Mouse (Mus musculus): Measurements from ENCODE around the gene Mettl26.

The Mettl26 gene

GRCm38 (mm10) chr17:25885636-25886035 is 10.8 kb downstream of the Mettl26 start:
- DNase-seq (ENCODE audit: low spot score in 2 of 2) = no peak

- DNase-seq (ENCODE audit: low spot score in 2 of 2) = no peak
Observed at GRCm38 (mm10) chr17:25886806-25887205, 11.9 kb downstream of the Mettl26 start.

GRCm38 (mm10) chr17:25887467-25887866 is 12.6 kb downstream of the Mettl26 start:
- no peak for DNase-seq (ENCODE audit: low spot score in 2 of 2)

- DNase-seq (ENCODE audit: low spot score in 2 of 2) = no peak
Observed at GRCm38 (mm10) chr17:25888837-25889236, 14.0 kb downstream of the Mettl26 start.

- peak; percentile 70 to 71 for DNase-seq (ENCODE audit: low spot score in 2 of 2)
Observed at GRCm38 (mm10) chr17:25893975-25894617, 19.2 kb downstream of the Mettl26 start.

- DNase-seq (ENCODE audit: low spot score in 2 of 2) = no peak
Observed at GRCm38 (mm10) chr17:25895415-25895814, 20.5 kb downstream of the Mettl26 start.

GRCm38 (mm10) chr17:25895891-25896290 is 21.0 kb downstream of the Mettl26 start:
- no peak for DNase-seq (ENCODE audit: low spot score in 2 of 2)

GRCm38 (mm10) chr17:25900193-25900592 is 25.3 kb downstream of the Mettl26 start:
- DNase-seq (ENCODE audit: low spot score in 2 of 2) = no peak

GRCm38 (mm10) chr17:25903061-25903460 is 28.2 kb downstream of the Mettl26 start:
- peak; percentile 57 to 60 for DNase-seq (ENCODE audit: low spot score in 2 of 2)

- DNase-seq (ENCODE audit: low spot score in 2 of 2) = no peak
Observed at GRCm38 (mm10) chr17:25907640-25908039, 32.8 kb downstream of the Mettl26 start.

- DNase-seq (ENCODE audit: low spot score in 2 of 2) = no peak
Observed at GRCm38 (mm10) chr17:25911816-25912215, 36.9 kb downstream of the Mettl26 start.

- no peak for DNase-seq (ENCODE audit: low spot score in 2 of 2)
Observed at GRCm38 (mm10) chr17:25913186-25913876, 38.5 kb downstream of the Mettl26 start.

GRCm38 (mm10) chr17:25913877-25914275 is 39.0 kb downstream of the Mettl26 start:
- DNase-seq (ENCODE audit: low spot score in 2 of 2) = no peak

- no peak for DNase-seq (ENCODE audit: low spot score in 2 of 2)
Observed at GRCm38 (mm10) chr17:25914295-25914694, 39.4 kb downstream of the Mettl26 start.

- DNase-seq (ENCODE audit: low spot score in 2 of 2) = no peak
Observed at GRCm38 (mm10) chr17:25916931-25917647, 42.2 kb downstream of the Mettl26 start.

- DNase-seq (ENCODE audit: low spot score in 2 of 2) = no peak
Observed at GRCm38 (mm10) chr17:25918037-25918750, 43.3 kb downstream of the Mettl26 start.

- no peak for DNase-seq (ENCODE audit: low spot score in 2 of 2)
Observed at GRCm38 (mm10) chr17:25919144-25919785, 44.4 kb downstream of the Mettl26 start, which contains the start of gene Rab40c. Gene Rab40c (minus strand): TSS chr17:25919727.

GRCm38 (mm10) chr17:25919786-25920642 is 45.1 kb downstream of the Mettl26 start:
- peak; percentile 100 for DNase-seq (ENCODE audit: low spot score in 2 of 2)

- no peak for DNase-seq (ENCODE audit: low spot score in 2 of 2)
Observed at GRCm38 (mm10) chr17:25922120-25922519, 47.2 kb downstream of the Mettl26 start.

- DNase-seq (ENCODE audit: low spot score in 2 of 2) = no peak
Observed at GRCm38 (mm10) chr17:25925348-25925747, 50.5 kb downstream of the Mettl26 start.
